Mouse (Mus musculus) embryonic fibroblast, embryonic 13.5 days (primary cell): Measurements from ENCODE around the gene Gm10334.
"Not testable (repeated sequence)": the region's sequence is repeated elsewhere in the genome, so short reads cannot be mapped to it uniquely, and the experiment has no call there.

ENCODE experiments used
- CTCF ChIP-seq: IDR thresholded peaks from 2 replicates; pipeline ENCODE4 v1.5.1; 2011; ENCODE audit warnings: mild to moderate bottlenecking, control low read depth, low read length, moderate library complexity, borderline replicate concordance; ENCODE audit not compliant: insufficient read depth
- POLR2A ChIP-seq: IDR thresholded peaks from 2 replicates; pipeline ENCODE4 v1.6.1; 2011; ENCODE audit warnings: low read depth, mild to moderate bottlenecking, control low read depth, low read length, moderate library complexity

GRCm38 (mm10) chr6:41442261-41442660, 3.7 kb downstream of the Gm10334 start:
- TF ChIP-seq POLR2A, CTCF: not testable (repeated sequence)
